Mouse (Mus musculus) fibroblast of lung, adult 2 months (primary cell): ENCODE data around the gene Hltf.
"Not testable (repeated sequence)": the region's sequence is repeated elsewhere in the genome, so short reads cannot be mapped to it uniquely, and the experiment has no call there.

Experiments used
- DNase-seq: peaks from one replicate; pipeline ENCODE4 v3.0.0-alpha.2; 2011; ENCODE audit warnings: low read depth

The Hltf gene

DNA sequence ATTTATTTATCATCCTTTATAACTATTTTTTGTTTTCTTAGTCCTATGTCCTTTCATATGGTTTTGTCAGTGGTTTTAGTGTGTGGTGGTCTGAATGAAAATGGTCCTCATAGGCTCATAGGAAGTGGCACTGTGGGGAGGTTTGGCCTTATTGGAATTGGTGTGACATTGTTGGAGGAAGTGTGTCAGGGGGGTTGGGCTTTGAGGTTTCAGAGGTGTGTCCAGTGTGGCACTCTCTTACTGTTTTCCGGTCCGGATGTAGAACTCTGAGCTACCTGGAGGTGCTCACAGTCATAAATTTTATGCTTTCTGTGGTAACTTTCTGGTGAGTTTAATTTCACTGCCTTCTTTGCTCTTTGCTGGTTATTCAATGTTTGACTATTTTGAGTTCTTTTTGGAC is 47.2 kb downstream of the Hltf start:
- DNase-seq, result no peak

GRCm38 (mm10) chr3:20108881-20109280 is 51.3 kb downstream of the Hltf start:
- no peak for DNase-seq

- no peak for DNase-seq
These were observed 54.3 kb downstream of the Hltf start for GRCm38 (mm10) chr3:20111913-20112312.

- DNase-seq, result no peak
These were observed 61.5 kb downstream of the Hltf start for GRCm38 (mm10) chr3:20119044-20119591.

- DNase-seq, result no peak
These were observed 62.2 kb downstream of the Hltf start for GRCm38 (mm10) chr3:20119686-20120244.

DNA sequence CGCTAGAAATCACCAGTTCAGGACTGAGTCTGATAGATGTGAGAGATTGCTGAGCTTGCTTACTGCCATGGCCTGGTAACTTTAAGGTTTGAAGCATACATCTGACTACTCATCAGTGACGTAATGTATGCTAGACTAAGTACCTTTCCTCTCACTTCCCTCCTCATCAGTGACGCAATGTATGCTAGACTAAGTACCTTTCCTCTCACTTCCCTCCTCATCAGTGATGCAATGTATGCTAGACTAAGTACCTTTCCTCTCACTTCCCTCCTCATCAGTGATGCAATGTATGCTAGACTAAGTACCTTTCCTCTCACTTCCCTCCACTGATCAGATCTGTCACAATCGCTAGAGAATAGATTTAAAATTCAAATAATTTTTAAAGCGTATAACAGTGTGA is 64.0 kb downstream of the Hltf start:
- DNase-seq, result not testable (repeated sequence)

DNA sequence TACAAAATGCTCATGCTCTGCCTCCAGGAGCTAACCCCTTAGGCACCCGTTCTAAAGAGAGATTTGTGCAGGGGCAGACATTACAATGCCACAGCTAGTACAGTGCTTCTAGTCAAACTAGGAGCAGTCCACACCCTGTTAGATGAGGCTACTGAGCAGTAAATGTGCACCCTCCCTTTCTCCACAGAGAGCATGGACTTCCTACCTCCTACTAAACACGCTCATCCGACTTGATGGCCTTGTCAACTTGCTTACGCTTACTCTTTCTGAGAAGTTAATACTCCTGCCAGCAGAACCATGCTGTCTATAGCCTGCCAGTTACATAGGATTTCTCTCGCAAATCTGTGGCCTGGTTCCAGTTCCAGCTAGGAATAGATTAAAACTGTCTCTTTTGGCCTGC is 68.0 kb downstream of the Hltf start:
- no peak for DNase-seq

- DNase-seq, result no peak
These were observed 69.5 kb downstream of the Hltf start for GRCm38 (mm10) chr3:20127047-20127595.

- DNase-seq, result no peak
These were observed 71.9 kb downstream of the Hltf start for GRCm38 (mm10) chr3:20129491-20129890.

GRCm38 (mm10) chr3:20130456-20131349 is 73.1 kb downstream of the Hltf start:
- no peak for DNase-seq

GRCm38 (mm10) chr3:20131350-20131720 is 73.7 kb downstream of the Hltf start:
- DNase-seq, result no peak

DNA sequence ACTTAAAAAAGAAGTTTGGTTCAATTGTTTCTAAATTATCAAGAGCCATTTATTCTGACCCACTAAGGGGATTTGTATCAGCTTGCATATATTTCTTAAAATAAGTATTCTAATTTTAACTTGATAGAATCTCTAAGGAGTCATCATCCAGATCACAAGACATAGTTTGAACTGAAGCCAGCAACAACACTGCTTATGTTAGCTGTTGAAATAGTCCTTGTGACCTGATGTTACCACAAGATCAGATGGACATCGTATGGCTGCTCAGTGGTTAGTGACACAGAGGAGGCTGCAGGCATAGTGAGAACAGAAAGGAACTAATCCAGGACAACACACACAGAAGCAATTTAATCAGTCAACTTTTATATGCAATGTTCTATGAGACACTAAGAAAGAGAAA is 75.1 kb downstream of the Hltf start:
- DNase-seq, result no peak

- no peak for DNase-seq
These were observed 76.1 kb downstream of the Hltf start for GRCm38 (mm10) chr3:20133745-20134144.

DNA sequence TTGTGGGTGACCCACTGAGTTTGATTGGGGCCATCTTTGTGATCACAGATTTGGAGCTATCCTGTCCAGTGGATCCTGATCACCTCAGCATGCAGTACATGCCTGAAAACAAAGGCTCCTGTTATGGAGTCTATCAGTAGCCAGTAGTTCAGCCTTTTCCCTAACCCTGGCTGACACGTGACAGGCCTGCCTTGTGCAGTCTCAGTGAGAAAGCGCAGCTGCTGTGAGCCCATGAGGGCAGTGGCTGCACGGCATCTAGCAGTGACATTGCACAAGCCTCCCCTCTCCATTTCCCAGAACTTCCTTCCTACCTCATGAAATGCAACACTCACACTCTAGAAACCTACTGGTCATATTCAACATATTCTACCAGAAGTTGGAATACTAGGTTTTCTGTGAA is 76.9 kb downstream of the Hltf start:
- no peak for DNase-seq

- DNase-seq, result no peak
These were observed 79.4 kb downstream of the Hltf start for GRCm38 (mm10) chr3:20136868-20137581.

DNA sequence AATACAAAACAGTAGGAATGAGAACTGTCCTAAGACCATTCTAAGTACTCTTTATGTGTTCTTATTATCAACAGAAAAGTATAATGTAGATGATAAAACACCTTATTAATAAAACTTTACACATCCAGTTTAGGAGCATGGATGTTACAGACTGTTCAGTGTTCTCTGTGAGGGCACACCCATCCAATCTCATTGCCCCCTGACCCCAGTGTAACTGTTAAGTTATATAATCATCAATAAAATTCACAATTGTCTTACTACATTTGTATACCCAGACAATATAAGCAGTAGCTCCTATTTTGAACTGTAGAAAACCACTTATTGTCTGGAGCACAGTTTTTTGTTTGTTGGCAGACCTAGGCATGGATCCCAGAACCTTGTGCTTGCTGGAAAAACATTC is 83.6 kb downstream of the Hltf start:
- DNase-seq, result no peak

GRCm38 (mm10) chr3:20141679-20142078 is 84.1 kb downstream of the Hltf start:
- no peak for DNase-seq

- no peak for DNase-seq
These were observed 84.5 kb downstream of the Hltf start for GRCm38 (mm10) chr3:20142101-20142500.

DNA sequence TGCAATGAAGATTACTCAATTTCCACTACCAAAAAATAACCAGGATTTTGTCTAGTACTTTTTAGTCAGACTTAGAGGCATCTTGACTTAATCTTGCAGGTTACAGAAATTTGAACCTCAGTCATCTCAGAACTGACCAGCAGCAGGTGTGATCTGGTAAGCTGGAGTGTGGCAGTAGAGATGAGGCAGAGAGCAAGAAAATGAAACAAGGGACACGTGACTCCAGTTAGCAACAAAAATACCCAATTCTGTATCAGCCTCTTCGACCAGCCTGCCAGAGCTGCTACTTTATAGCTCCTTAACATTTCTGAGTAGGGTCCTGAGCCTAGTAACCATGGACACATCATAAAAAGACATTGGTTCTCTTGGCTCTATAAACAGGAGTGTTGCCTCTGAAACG is 85.0 kb downstream of the Hltf start:
- DNase-seq, result no peak

- DNase-seq, result no peak
These were observed 86.1 kb downstream of the Hltf start for GRCm38 (mm10) chr3:20143726-20144125.

DNA sequence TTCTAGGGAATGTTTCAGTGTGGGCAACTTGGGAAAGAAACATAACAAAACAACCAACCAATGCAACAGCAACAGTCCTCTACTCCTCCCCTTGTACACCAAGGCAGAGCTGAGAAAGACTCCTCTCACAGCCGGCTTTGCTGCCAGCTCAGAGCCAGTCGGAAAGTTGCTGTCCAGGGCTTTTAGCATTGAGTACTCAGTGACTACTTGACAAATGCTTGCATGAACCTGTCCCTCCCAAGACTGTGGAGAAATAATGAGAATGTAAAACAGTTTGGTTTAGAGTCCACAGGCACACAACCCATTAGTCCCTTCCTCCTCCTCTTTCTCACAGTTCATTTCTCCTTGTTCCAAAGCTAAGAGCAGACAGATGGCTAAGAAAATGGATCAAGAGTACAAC is 86.8 kb downstream of the Hltf start:
- no peak for DNase-seq

GRCm38 (mm10) chr3:20145696-20146113 is 88.1 kb downstream of the Hltf start:
- DNase-seq, result no peak
